Mouse (Mus musculus): ENCODE data around the gene Fam131b.
A peak's percentile ranks its signal among the peaks of the same experiment; 100 is the strongest.

The Fam131b gene

GRCm38 (mm10) chr6:42355794-42356600 lies 31.6 kb upstream of the Fam131b start:
- DNase-seq (ENCODE audit: low spot score in 2 of 2), result no peak

DNA sequence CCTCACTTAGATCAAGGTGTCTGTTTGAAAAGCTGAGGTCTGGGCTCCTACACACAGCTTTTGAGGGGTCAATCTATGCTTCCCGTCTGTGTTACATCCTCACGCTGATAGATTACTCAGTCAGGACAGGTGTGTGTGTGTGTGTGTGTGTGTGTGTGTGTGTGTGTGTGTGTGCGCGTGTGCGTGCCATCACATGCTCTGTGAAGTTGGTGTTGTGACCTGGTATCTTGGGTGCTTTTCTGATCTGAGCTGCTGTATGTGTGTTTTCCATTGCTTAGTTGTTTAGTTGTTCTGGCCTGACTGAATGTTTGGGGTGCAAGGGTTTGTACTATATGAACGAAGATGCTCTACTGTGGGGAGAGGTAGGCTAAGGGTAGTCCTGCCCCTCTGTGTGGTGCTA lies 30.9 kb upstream of the Fam131b start:
- DNase-seq (ENCODE audit: low spot score in 2 of 2), result no peak

- DNase-seq (ENCODE audit: low spot score in 2 of 2), result no peak
Observed at GRCm38 (mm10) chr6:42354076-42355019, 29.9 kb upstream of the Fam131b start.

- no peak for DNase-seq (ENCODE audit: low spot score in 2 of 2)
Observed at GRCm38 (mm10) chr6:42353180-42353579, 28.7 kb upstream of the Fam131b start.

DNA sequence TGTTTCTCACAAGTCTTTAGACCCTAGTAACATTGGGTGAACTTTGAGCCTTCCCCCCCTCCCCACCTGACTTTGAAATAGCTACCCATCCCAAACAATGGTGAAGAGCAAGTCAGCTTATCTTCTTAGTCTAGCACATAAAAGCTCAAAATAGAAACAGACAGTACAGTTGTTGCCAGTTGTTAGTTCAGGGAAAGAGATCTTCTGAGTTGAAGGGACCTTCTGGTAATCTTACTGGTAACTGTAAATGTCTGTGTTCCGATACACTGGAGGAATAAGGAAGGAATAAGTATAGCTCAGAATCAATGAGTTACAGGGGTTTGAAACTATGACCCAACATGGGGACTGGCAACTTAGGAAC lies 28.0 kb upstream of the Fam131b start:
- no peak for DNase-seq (ENCODE audit: low spot score in 2 of 2)

GRCm38 (mm10) chr6:42351776-42352485 lies 27.5 kb upstream of the Fam131b start:
- DNase-seq (ENCODE audit: low spot score in 2 of 2), result no peak

- no peak for DNase-seq (ENCODE audit: low spot score in 2 of 2)
Observed at GRCm38 (mm10) chr6:42350968-42351775, 26.7 kb upstream of the Fam131b start.

GRCm38 (mm10) chr6:42350021-42350967 lies 25.9 kb upstream of the Fam131b start:
- DNase-seq (ENCODE audit: low spot score in 2 of 2), result peak in 1 of 2 experiments; percentile 77

GRCm38 (mm10) chr6:42349426-42350020 lies 25.1 kb upstream of the Fam131b start, which contains the start of gene Zyx:
Gene Zyx, plus strand, starts transcription at chr6:42349630.
- peak; percentile 89 to 95 for DNase-seq (ENCODE audit: low spot score in 2 of 2)

DNA sequence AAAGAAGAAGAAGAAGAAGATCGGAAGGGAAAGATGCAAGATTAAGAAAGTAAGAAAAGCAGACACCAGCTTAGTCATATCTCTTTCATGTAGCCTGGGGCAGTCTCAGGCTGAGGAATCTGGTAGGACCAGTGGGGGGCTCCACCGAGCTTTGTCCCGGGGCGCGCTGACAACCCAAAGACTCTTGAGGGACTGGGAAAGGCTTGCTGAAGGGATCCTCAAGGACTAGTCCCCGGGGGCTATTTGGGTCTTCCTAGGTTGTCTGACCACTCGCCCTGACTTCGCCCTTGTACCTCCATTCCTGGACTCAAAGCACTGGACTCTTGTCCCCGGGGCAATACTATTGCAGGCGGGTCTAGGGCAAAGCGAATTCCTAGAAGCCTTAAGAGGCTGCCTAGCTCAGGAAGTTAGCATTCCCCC lies 24.6 kb upstream of the Fam131b start:
- DNase-seq (ENCODE audit: low spot score in 2 of 2), result peak; percentile 76 to 80

DNA sequence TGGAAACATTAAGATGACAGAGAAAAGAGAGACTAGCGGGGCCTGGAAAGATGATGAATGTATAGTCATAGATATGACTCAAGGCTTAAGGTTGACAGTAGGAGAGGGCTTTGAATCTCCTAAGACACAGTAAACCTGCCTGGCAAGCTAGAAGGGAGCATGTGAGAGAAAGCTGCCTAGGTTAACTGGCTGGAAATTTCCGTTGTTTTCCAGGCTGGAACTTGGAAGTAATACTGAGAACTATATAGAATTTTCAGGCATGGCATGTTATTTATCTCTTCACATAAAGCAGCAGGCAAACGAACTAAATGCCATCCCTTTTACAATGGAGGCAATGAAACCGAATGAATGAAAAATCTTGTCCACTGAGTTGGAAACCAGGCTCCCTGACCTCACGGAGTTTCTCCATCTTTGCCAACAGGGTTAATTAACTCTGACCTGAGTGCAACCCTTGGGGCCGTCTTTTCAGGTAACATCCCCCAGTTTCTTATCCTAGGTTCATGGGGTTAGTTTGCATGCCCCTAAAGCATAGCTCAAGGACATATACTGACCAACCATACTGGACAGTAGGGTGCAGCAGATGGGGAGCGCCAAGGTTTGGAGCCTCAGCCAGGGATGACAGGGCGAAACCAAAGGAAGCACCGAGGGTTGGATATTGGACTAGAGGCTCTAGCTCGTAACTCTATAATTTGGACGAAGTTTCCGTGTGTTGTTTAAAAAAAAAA lies 24.0 kb upstream of the Fam131b start:
- no peak for DNase-seq (ENCODE audit: low spot score in 2 of 2)

DNA sequence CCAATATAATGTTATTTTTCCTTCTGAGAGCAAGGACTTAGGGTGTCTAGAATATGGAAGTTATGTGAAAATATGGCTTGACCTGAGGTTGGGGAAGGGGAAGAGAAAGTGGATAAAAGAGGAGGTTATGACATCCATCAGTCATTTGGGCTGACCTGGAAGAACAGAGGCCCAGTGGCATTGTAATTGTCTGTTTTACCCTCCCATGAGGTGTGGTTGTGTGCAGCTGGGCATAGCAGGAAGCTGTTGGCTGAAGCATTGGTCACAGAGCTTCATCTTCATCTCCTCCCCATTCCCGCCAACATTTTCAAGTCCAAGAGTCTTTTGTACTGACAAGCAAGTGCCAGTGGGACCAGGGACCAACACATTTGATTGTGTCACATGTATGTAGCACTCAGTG lies 19.8 kb upstream of the Fam131b start:
- no peak for DNase-seq (ENCODE audit: low spot score in 2 of 2)

DNA sequence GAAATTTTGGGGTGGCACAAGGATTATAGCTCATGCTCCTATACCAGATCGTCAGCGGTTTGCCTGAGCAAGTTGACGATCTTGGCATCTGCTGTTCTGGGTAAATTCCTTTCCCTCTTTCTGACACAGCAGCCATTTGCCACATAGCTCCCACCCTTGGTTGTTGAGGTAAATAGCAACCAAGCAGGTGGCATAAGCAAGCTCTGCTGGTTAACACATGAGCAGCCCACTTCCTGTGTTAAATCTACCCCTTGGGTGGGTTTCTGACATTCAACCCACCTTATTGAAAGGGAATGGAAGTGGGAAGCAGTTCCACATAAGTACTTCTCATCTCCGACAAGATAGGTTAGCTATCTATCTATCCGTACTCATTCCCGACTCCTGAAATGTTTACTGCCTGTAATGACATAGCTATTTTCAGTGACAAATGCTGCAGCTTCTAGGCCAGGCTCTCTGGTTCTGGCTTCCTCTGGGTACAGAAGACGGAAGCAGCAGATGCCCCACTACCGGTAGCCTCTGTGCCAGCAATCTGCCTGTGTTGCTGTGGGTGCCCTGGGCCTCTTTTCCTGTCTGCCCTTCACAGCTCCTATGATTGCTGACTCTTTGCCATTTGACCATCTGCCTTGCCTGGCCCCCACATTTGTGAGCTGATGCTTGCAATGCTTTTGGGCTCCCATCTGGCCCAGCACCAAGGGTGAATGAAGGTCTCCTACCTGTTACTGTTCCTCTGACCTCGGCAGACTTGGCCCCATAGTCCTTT lies 19.1 kb upstream of the Fam131b start:
- DNase-seq (ENCODE audit: low spot score in 2 of 2), result no peak

- no peak for DNase-seq (ENCODE audit: low spot score in 2 of 2)
Observed at GRCm38 (mm10) chr6:42342171-42342570, 17.7 kb upstream of the Fam131b start.

GRCm38 (mm10) chr6:42339981-42340380 lies 15.5 kb upstream of the Fam131b start:
- no peak for DNase-seq (ENCODE audit: low spot score in 2 of 2)

- no peak for DNase-seq (ENCODE audit: low spot score in 2 of 2)
Observed at GRCm38 (mm10) chr6:42339189-42339588, 14.7 kb upstream of the Fam131b start.

DNA sequence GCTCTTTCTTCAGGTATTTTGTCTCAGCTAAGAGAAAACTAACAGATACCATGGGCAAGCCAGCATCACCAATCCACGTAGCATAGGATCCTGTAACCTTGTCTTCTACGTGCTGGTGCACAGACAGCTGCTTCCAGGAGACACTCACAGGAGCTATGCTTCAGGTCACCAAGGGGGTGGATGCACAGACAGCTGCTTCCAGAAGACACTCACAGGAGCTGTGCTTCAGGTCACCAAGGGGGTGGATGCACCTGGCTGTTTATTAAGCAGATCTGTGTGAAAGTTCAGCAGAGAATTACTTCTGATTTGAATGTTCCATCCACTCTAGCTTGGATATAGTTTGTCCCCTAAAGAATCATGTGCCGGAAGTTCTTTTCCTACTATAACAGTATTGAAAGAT lies 6.5 kb upstream of the Fam131b start:
- DNase-seq (ENCODE audit: low spot score in 2 of 2), result no peak

- no peak for DNase-seq (ENCODE audit: low spot score in 2 of 2)
Observed at GRCm38 (mm10) chr6:42330216-42330615, 5.8 kb upstream of the Fam131b start.
